ENCODE assay signal across 26 mouse cellular contexts in genomic region chr3:123145942-123146341, GRCm38 (mm10).
DNase-seq lines count a peak whose midpoint lies in the region; ATAC-seq and TF ChIP-seq lines count a peak whose summit lies in the region.
"Had no signal": no experiment of that assay in that cellular context is flagged by ENCODE, and none has a peak within 500 bp of the region (broad histone marks: within the 10 kb centered on the region; RNA-seq: fewer than 3 reads in every experiment).

No protein-coding gene starts in this region.

- TF ChIP-seq CTCF in gastrocnemius, adult 2 months (IDR thresholded peaks at IDR 0.05): no peak
- no peak for TF ChIP-seq CTCF in heart, postnatal 0 days (IDR thresholded peaks at IDR 0.05; ENCODE audit: low read depth)

- no peak overlapping the region for H3K4me2 ChIP-seq in heart, embryonic 11.5 days
- H3K4me2 ChIP-seq in heart, embryonic 14.5 days (ENCODE audit: low read length): no peak overlapping the region
- H3K4me2 ChIP-seq in heart, postnatal 0 days (ENCODE audit: low read depth, low read length): no peak overlapping the region
- H3K4me2 ChIP-seq: embryonic facial prominence, embryonic 13.5 days; forebrain, embryonic 12.5 days; forebrain, embryonic 15.5 days; hindbrain, embryonic 12.5 days; hindbrain, embryonic 15.5 days had no signal

- DNase-seq in gastrocnemius, adult 2 months: no peak
- DNase-seq in gastrocnemius, adult 8-10 months (ENCODE audit: low spot score in 2 of 2): no peak
- DNase-seq in heart, postnatal 4 days: no peak
- DNase-seq in heart, adult 11 months: no peak
- DNase-seq in heart, postnatal 0 days (ENCODE audit: low spot score): no peak
- DNase-seq in heart, adult 8-10 months (ENCODE audit: low spot score): no peak
- DNase-seq: adrenal gland, adult 8-10 months; adrenal gland, postnatal 25 days; cerebellum, adult 11-12 months; cerebellum, adult 8-10 months; cerebellum, postnatal 10 days; cerebellum, postnatal 36 days; embryo, embryonic 11 days; gastrocnemius, postnatal 14 days; kidney, adult 2 months had no signal

- 77% methylated on average over 4 of the region's 4 CpGs for WGBS in heart, embryonic 11.5 days (ENCODE audit: insufficient replicate concordance)
- 79% methylated on average over 4 of the region's 4 CpGs for WGBS in heart, embryonic 14.5 days
- 83% methylated on average over 4 of the region's 4 CpGs for WGBS in heart, postnatal 0 days

- no peak for TF ChIP-seq EP300 in heart, postnatal 0 days (IDR thresholded peaks at IDR 0.05; ENCODE audit: low read depth)

- no peaks in the 10 kb centered on the region for H3K27me3 ChIP-seq in heart, embryonic 11.5 days (ENCODE audit: control insufficient read depth, insufficient read depth, low read length)
- H3K27me3 ChIP-seq in heart, embryonic 14.5 days (ENCODE audit: control insufficient read depth, insufficient read depth, low read length): no peaks in the 10 kb centered on the region
- H3K27me3 ChIP-seq in heart, postnatal 0 days (ENCODE audit: control insufficient read depth, insufficient read depth, low read length): no peaks in the 10 kb centered on the region
- H3K27me3 ChIP-seq: embryonic facial prominence, embryonic 13.5 days; forebrain, embryonic 12.5 days; forebrain, embryonic 15.5 days; hindbrain, embryonic 12.5 days; hindbrain, embryonic 15.5 days had no signal

- no peak overlapping the region for H3K4me3 ChIP-seq in gastrocnemius, adult 2 months
- no peak overlapping the region for H3K4me3 ChIP-seq in heart, embryonic 11.5 days (ENCODE audit: low read depth, low read length)
- no peak overlapping the region for H3K4me3 ChIP-seq in heart, embryonic 14.5 days (ENCODE audit: control insufficient read depth in 1 of 2, insufficient read depth in 1 of 2, low read depth in 1 of 2, low read length in 2 of 2)
- no peak overlapping the region for H3K4me3 ChIP-seq in heart, postnatal 0 days (ENCODE audit: low read depth, low read length)
- H3K4me3 ChIP-seq: embryonic facial prominence, embryonic 10.5 days; embryonic facial prominence, embryonic 13.5 days; erythroblast, embryonic 14.5 days; forebrain, embryonic 12.5 days; forebrain, embryonic 15.5 days; hindbrain, embryonic 12.5 days; hindbrain, embryonic 15.5 days had no signal

- peak overlapping the region; percentile 63 for H3K27ac ChIP-seq in gastrocnemius, adult 2 months
- H3K27ac ChIP-seq in heart, embryonic 11.5 days (ENCODE audit: low read depth, low read length): peak overlapping the region; percentile 57
- H3K27ac ChIP-seq in heart, embryonic 14.5 days (replicated peaks in 1 of 2; ENCODE audit: control insufficient read depth in 1 of 2, insufficient read depth in 1 of 2, low read depth in 2 of 2, low read length in 2 of 2): peak overlapping the region; percentile 30 to 57; a peak in 3 of 4 replicates
- peak overlapping the region; percentile 24 for H3K27ac ChIP-seq in heart, postnatal 0 days (ENCODE audit: low read depth)
- H3K27ac ChIP-seq: embryonic facial prominence, embryonic 10.5 days; embryonic facial prominence, embryonic 13.5 days; forebrain, embryonic 12.5 days; forebrain, embryonic 15.5 days; hindbrain, embryonic 12.5 days; hindbrain, embryonic 15.5 days had no signal

- H3K4me1 ChIP-seq in heart, embryonic 11.5 days (ENCODE audit: control insufficient read depth, insufficient read depth, low read length): peaks cover 28% of the 10 kb centered on the region
- H3K4me1 ChIP-seq in heart, embryonic 14.5 days (ENCODE audit: control insufficient read depth in 2 of 2, insufficient read depth in 2 of 2, low read length in 2 of 2): peaks cover 19 to 39% of the 10 kb centered on the region in 2 experiments
- peaks cover 27% of the 10 kb centered on the region for H3K4me1 ChIP-seq in heart, postnatal 0 days (ENCODE audit: control insufficient read depth, insufficient read depth)
- H3K4me1 ChIP-seq: embryonic facial prominence, embryonic 10.5 days; embryonic facial prominence, embryonic 13.5 days; forebrain, embryonic 12.5 days; hindbrain, embryonic 12.5 days; hindbrain, embryonic 15.5 days had no signal

- no peaks in the 10 kb centered on the region for H3K36me3 ChIP-seq in heart, embryonic 11.5 days (ENCODE audit: control insufficient read depth, insufficient read depth, low read length)
- H3K36me3 ChIP-seq in heart, embryonic 14.5 days (ENCODE audit: control insufficient read depth, insufficient read depth, low read length): no peaks in the 10 kb centered on the region
- H3K36me3 ChIP-seq in heart, postnatal 0 days (replicated peaks; ENCODE audit: control insufficient read depth, insufficient read depth, low read length): no peaks in the 10 kb centered on the region
- H3K36me3 ChIP-seq: embryonic facial prominence, embryonic 10.5 days; embryonic facial prominence, embryonic 13.5 days; forebrain, embryonic 12.5 days; forebrain, embryonic 15.5 days; hindbrain, embryonic 12.5 days; hindbrain, embryonic 15.5 days had no signal

- intact Hi-C loops in gastrocnemius, adult 2 months (cut with DNase I): no loop called here

- no peak for ATAC-seq in heart, embryonic 11.5 days (replicated peaks; ENCODE audit: insufficient number of reproducible peaks, low FRiP score, low TSS enrichment)
- ATAC-seq in heart, embryonic 14.5 days (ENCODE audit: insufficient number of reproducible peaks, insufficient read depth, low FRiP score, low read depth): no peak
- ATAC-seq in heart, postnatal 0 days (ENCODE audit: insufficient read depth, low read depth): no peak
- ATAC-seq: activated CD4-positive, CD25-positive, alpha-beta regulatory T cell, adult 4 months; forebrain, embryonic 15.5 days; intestine, postnatal 0 days had no signal

- no peaks in the 10 kb centered on the region for H3K9me3 ChIP-seq in heart, embryonic 11.5 days (replicated peaks; ENCODE audit: control insufficient read depth, low read length)
- no peaks in the 10 kb centered on the region for H3K9me3 ChIP-seq in heart, embryonic 14.5 days (ENCODE audit: control insufficient read depth, low read length)
- no peaks in the 10 kb centered on the region for H3K9me3 ChIP-seq in heart, postnatal 0 days (replicated peaks; ENCODE audit: control insufficient read depth, low read length)
- H3K9me3 ChIP-seq: embryonic facial prominence, embryonic 10.5 days; embryonic facial prominence, embryonic 13.5 days; forebrain, embryonic 12.5 days; forebrain, embryonic 15.5 days; hindbrain, embryonic 12.5 days; hindbrain, embryonic 15.5 days had no signal

- no peak overlapping the region for H3K9ac ChIP-seq in heart, embryonic 11.5 days (ENCODE audit: low read depth, low read length)
- peak overlapping the region; percentile 12; the same call in 1 of the 2 replicates for H3K9ac ChIP-seq in heart, embryonic 14.5 days (ENCODE audit: low read length)
- no peak overlapping the region for H3K9ac ChIP-seq in heart, postnatal 0 days (replicated peaks; ENCODE audit: low read depth, low read length)
- H3K9ac ChIP-seq: embryonic facial prominence, embryonic 13.5 days; forebrain, embryonic 12.5 days; forebrain, embryonic 15.5 days; hindbrain, embryonic 12.5 days; hindbrain, embryonic 15.5 days had no signal
